Mouse (Mus musculus) urinary bladder, postnatal 4 days (tissue): ENCODE measurements around the gene Sephs2.

Experiments used
- DNase-seq, 2 experiments: peaks; one replicate each; pipeline ENCODE4 v3.0.0; 2021 to 2022; ENCODE audit warnings: low spot score in 2 of 2

Gene Sephs2

DNA sequence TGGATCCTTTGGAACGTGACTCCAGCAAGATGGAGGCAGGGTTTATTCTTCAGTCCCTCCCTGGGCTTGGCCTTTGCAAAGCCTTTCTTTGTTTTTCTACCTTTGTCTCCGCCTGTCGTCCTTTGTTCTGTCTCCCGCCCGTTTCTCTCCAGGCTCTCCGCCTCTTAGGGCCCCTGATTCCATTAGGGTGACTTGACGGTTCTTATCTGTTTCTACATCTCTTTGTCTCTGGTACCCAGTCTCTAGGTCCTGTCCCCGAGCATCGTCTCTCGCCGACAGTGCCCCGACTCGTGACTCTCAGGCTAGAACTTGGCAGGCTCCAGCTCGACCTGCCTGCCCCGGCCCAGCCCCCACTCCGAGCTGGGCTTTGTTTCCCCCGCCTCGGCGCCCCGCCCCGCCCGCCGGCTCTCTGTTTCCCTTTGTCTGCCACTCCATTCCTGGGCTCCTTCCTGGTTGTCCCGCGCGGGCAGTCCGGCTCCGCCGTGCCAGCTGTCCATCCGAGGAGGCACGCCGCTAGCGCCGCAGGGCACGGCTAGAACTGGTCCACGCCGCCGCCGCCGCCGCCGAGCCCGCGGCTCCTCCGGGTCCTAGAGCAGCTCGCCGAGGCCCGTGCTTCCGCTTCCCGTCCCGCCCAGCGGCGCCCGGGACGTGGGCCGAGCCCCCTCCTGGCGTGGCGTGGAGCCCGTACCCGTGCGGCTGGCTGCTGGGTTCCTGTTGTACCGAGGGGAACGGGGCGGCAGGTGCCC is 41.1 kb downstream of the Sephs2 start, which contains the start of the genes Zfp553 and Sept1:
Gene Zfp553, plus strand, starts transcription at position 440 of the 746 bp plus-strand sequence.
Gene Sept1, minus strand, starts transcription at position 509 of the 746 bp plus-strand sequence.
- DNase-seq: peak; percentile 80 to 81

DNA sequence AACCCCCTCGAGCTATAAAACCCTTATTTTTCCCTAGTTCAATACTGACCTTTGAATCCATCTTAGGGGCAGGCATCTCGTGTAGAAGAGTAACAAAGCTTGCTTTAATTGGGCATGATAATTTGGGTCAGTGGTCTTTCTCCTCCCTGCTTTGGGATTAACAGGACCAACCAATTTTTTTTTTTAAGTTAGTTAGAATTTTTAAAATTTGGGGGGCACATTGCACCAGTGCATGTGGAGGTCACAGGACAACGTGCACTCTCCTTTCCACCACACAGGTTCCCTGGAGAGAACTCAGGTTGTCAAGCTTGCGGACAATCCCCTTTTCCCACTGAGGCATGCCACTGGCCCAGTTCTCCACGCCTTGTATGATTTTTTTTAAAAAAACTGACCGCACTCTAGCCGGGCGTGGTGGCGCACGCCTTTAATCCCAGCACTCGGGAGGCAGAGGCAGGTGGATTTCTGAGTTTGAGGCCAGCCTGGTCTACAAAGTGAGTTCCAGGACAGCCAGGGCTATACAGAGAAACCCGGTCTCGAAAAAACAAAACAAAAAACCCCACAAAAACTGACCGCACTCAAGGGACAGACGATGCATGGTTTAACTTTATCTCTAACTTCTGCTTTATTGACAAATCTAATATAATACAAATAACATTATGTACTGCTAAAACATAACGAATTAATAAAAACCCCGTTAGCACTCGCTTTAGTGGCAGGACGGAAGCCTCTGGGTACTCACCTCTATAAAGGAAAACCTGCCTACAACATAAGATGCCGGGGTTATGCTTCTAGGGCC is 41.8 kb downstream of the Sephs2 start:
- no peak for DNase-seq

DNA sequence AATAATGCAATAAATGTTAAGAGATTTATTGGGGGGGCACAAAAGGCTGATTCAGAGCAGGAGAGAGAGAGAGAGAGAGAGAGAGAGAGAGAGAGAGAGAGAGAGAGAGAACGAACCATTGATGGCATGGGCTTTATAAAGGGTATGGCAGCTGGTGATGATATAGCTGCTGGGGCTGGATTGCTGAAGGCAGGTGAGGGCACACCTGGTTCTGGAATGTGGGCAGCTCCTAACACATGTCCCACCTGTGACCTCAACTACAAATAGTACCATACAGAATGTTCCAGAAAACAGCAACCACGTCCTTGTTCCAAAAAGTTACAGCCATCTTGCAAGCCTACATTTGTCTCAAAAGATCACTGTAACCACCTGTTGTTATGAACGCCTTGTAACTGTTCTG is 42.5 kb downstream of the Sephs2 start:
- no peak for DNase-seq

DNA sequence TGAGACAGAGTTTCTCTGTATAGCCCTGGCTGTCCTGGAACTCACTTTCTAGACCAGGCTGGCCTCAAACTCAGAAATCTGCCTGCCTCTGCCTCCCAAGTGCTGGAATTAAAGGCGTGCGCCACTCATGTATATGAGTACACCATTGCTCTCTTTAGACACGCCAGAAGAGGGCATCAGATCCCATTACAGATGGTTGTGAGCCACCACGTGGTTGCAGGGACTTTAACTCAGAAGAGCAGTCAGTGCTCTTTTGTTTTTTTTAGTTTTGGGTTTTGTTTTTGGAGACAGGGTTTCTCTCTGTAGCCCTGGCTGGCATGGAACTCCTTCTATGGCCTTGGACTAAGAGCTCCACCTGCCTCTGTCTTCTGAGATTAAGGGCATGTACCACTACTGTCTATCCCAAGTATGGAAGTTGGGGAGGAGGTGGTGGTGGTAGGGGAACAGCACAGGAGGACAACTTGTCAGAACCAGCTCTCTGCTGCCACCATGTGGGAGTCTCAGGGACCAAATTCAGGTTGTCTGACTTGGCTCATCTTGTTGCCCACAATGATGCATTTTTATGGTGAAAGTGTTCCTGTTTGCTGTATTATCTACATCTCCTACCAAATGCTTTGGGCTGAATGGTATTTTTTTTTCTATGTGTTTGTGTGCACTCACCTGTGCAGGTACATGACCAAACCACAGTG is 45.1 kb downstream of the Sephs2 start:
- peak; percentile 63 to 82 for DNase-seq

DNA sequence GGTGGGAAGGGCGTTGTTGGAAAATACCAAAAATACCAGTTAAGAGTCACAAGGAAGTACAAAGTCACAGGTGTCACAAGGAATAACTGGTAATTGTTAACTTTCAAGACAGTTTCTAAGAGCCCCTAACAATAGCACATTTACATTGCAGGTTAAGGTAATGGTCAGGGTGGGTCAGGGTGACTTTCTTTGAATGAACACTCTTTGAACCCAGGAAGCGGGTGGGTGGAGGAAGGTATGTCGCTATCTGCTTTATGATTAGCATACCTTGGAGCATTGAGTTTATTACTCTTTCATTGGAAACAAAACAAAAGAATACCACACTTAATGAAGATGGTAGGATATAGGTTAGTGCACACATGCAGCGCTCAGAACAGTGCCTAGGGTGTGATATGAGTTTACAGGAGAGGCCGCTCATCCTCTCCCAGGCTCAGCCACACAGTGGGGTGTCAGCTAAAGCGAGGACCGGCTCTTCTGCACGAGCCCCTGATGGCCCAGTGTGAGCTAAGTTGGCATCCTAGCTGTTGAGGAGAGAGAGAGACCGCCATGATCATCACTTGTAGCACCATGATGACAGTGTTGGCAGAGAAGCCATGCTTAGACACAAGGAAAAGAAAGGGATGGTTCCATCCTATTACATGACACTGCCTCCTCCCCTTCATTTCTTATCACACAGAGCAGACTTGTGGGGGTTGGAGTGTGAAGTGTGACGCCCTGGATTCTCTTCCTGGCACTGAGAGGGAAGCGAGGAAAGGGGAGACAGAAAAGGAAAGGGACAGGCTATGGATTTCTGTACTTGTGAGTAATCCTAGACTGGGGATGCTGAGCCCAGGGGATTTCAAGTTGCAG is 48.5 kb downstream of the Sephs2 start:
- no peak for DNase-seq

DNA sequence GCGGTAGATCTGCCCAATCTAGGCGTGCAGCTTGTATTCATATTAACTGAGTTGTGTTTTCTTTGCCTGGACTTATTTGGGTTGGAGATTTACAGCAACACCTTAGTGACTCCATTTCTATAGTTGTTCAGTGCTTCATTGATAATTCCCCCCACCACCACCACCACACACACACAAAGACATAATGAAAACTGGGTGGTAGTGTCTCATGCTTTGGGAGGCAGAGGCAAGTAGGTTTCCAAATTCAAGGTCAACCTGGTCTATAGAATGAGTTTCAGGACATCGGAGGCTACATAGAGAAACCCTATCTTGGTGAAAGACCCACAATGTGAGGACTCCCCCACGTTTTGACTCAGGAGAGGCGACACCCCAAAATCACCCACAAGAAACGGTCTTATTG is 49.2 kb downstream of the Sephs2 start:
- DNase-seq: no peak

- no peak for DNase-seq
These were observed 50.1 kb downstream of the Sephs2 start for GRCm38 (mm10) chr7:127223515-127224478.

GRCm38 (mm10) chr7:127223106-127223505 is 50.7 kb downstream of the Sephs2 start:
- DNase-seq: no peak
